Mouse (Mus musculus): Measurements from ENCODE around the gene Cntn2.

The Cntn2 gene

DNA sequence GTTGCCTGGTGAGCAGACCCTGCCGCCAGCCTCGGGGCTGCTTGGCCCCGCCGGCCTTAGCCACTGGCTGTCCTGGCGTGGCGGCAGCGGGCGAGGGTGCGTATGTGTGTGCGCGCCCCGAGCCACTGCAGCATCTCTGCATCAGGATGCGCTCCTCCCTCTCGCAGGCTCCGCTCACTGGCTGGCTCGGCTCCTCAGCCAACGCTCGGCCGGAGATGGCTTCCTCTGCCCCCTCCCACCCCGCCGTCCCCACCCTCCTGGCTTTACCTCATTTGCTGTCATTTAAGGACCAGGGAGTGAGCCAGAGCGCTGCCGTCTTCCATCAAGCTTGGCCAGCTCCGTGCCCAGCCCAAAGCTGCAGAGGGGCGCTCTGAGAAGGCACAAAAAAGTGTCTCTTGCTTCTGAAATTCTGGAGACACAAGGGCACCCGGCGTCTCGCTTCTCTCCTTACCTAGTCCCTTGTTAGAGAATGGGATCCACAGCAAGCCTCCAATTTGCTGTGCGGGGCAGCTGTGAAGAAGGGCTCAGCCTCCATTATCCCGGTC lies at the start of gene Cntn2:
Cntn2 (minus strand) TSS at position 495 of the 545 bp plus-strand sequence.
- no peak for DNase-seq

DNA sequence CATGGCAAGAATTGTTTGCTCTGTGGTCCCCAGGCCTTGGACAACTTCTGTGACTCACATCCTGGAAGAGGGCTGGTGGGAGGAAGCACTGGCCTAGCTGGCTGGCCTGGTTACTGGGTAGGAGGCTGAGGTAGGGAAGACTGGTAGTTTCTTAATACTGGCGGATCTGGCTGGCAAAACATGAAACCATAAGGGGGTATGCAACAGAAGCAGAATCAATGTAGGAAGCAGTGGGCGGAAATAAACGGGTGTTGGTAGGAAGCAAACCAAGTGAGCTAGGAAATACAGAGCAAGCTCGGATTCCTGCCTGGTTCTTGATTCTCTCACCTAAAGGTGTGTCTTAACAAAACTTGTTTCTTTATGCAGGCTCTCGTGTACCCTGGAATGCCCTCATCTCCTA lies 49.1 kb upstream of the Cntn2 start:
- DNase-seq: no peak

DNA sequence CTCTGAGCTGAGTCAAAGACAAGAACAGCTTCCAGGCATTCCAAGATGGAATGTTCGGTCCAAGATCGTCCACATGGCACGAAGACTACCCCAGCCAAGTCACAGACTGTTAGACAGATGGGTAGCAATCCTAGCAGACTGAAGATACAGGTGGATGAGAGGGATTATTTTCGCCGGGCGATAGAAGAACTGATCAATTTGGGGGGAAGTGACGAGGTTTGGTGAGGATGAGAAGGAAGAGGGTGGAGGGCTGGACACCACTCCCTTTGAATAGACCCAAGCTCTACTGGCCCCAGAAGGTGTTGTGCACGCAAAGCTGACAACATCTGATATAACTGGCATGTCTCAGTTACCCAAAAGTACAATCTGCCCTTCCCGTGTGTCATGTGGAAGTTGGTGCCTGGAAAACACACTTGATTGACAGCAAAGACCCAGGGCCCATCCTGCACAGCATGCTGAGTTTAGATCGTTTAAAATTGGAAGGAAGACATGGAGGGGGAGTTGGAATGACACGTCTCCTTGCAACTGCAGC lies 48.4 kb upstream of the Cntn2 start:
- DNase-seq: no peak

DNA sequence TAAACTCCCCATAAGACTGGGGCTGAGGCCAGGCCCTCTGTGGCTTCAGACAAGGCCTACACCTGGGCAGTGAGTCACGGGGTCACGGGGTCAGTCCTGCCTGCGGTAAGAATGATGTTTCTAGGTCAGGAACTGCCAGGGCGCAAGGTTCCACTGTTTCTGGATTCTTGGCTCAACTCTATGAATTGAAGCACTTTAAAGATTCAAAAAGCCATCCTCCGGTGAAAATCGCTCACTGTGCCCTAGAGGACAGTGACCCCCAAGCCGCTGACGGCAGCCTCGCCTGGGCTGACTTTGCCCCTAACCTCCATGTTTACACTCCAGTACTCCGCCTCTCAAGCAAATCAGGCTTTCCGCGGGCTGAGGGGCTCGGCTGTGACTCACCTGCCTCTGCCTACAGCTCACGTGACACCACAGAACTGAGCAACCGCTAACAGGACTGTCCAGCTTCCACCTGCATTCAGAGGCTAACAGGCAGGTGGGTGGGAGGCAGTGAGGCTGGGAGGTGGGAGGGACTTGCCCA lies 43.7 kb upstream of the Cntn2 start:
- no peak for DNase-seq

DNA sequence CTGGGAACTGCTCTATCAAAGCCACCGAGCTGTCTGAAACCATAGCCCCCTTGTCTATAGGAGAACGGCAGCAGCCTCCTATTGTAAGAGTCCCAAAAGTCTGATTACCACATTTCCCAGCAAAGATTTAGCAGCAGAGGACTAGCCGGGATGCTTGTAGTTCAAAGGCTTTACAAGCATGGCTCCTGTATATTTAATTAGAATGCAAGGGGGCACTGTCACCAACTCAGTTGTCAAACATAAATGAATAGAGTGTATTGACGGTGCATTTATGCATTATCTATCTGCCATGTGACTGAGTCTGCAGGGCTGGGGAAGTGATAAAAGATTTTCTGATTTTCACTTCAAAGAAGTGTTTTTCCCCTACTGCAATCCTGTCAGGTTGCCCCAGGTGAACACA lies 42.3 kb upstream of the Cntn2 start:
- no peak for DNase-seq

DNA sequence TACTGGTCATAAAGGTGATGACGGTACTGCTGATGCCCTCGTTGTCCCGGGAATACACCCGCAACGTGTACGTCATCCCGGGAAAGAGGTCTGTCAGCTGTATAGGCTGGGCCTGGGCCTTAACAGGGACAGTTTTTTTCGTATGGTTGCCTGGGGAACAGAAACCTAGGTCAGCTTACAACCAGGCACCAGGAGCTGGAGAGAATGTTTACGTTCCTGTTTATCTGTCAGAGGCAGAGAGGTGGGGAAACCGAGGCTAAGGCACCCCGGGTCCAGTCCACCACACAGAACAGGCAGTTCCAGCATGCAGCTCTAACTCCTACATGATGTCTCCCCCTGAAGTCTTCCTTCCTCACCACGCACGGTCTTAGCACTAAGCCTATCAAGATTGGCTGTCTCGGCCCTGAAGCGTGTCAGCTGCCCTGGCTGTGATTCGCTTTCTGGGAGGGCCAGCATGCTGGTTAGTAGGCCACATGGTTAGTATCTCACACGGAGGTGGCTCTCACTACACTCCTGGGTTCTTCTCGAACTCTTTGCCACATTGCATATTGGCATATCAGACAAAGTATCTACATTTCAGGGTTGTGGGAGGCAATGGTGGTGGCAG lies 40.0 kb upstream of the Cntn2 start:
- DNase-seq: no peak

DNA sequence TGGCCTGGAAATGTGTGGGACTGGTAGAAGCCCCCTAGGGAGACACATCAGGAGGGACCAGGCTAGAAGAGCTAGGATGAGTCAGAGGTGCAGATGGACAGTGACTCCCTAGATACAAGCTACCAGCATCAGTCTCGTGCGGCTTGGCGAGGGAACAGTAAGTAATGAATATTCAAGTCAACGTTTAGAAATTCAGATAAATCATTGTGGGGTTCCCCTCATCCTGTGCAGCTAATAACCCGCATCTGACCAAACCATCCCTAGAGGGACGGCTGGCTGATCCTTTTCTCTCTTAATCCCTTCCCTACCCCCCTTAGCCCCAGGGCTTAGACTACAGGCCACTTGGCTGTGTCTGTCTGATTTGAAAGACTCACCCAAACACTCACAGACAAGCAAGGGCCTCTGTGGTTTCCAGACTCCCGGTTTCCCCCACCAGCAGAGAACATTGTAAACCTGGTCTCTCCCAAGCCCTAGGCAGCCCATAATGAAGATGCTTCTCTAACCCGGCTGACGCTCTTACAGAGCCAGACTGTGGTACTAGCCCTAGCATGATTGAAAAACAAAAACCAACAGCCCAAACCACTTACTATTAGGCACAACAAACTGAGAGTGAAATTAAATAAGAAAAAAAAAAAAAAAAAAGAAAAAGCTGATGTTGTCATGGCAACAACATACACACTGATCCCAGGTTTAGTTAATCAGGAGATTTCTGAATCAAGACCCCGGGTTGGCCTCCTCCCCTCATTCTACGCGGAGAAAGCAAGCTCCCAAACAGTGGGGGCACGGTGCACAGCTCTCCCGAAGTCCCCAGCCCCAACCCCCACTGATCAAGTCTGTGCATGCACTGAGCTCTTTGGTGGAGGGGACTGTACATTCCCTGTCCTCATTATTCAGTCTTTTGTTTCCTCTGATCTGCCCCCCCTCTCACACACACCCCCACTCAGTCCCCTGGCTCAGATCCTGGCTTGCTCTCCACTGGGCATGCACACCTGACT lies 39.1 kb upstream of the Cntn2 start:
- DNase-seq: no peak

DNA sequence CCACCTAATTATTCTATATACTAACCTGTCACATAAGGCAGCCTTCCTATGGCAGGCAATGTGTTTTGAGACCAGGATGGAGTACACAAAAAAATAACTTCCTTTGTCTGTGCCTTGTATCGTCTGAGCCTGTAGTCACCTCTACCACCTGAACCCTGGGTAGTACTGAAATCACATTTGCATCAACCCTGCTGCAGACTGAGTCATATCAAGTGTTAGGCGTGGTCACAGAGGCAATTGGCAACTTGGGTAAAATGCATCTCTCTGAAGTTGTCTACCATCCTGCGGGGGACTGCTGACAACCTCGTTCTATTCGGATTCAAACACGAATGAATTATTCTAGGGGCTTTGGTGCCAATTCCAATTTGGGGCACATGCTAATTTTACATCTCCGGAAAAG lies 37.0 kb upstream of the Cntn2 start:
- DNase-seq: no peak

DNA sequence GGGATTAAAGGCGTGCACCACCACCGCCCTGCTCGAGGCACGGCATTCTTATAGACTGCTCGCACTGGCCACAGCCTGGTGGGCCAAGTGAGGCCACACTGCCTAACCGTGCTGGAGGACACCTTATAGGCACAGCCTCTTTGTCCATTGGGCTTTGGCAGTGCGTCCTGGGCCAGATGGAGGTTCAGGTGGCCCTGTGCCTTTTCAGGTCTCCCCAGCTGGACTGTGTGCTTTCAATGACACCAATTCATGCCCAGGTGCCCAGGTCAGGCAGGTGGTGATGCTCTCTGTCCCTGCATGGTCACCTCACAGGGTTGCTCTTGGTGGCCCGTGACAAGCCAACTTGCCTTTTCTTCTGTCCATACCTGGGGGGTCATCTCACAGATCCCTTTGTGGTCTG lies 33.8 kb upstream of the Cntn2 start:
- DNase-seq: no peak

DNA sequence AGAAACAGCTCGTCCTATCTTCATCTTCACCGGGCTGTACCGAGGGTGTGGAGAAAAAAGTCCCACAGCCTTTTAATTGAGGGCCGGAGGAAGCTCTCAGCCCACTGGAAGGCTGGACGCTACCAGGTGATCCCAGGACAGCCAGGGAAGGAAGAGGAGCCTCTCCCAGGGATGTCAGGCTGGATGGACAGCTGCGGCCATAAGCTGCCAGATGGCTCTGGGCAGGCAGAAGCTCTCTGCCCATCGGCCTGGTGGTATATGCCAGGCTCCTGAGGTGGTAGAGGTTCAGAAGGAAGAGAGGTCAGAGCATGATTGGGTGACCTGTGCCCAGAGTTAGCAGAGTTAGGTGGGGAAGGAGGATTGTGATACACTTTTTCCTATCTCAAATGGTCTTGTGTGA lies 29.8 kb upstream of the Cntn2 start:
- DNase-seq: no peak

DNA sequence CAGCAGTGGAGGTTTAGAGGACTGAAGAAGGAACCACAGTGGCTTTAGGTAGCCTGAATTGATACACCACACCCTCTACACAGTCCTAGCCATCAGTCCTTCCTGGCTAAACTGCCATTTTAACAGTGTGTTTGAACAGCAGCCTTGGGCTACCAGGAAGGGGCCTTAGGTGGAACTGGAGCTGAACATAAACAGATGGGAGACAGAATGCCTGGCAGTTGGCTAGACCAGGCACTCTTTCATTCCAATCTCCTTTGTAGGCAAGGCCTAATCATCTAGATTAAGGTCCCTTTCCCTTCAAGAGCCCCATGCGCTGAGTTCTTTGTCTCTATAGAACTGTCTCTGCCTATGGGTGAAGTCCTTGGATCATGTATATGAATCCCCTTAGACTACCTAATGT lies 28.6 kb upstream of the Cntn2 start:
- DNase-seq: no peak

DNA sequence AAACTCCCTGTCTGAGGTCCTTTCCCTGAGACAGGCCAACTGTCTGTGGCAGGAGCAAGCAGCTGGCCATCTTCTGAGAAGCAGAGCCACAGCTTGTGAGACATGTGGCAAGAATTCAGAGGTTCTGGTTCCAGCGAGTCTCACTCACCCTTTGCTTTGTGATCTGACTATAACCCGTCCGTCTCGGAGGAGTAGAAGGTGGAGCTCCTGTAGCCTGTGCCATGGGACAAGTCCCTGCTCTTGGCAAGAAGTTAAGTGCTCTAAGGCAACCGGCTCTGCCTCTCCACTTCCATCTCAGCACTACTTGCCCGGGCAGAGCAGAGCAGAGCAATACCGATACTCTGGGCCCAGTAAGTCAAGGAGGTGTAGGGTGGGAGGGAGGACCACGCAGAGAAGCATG lies 27.9 kb upstream of the Cntn2 start:
- no peak for DNase-seq

DNA sequence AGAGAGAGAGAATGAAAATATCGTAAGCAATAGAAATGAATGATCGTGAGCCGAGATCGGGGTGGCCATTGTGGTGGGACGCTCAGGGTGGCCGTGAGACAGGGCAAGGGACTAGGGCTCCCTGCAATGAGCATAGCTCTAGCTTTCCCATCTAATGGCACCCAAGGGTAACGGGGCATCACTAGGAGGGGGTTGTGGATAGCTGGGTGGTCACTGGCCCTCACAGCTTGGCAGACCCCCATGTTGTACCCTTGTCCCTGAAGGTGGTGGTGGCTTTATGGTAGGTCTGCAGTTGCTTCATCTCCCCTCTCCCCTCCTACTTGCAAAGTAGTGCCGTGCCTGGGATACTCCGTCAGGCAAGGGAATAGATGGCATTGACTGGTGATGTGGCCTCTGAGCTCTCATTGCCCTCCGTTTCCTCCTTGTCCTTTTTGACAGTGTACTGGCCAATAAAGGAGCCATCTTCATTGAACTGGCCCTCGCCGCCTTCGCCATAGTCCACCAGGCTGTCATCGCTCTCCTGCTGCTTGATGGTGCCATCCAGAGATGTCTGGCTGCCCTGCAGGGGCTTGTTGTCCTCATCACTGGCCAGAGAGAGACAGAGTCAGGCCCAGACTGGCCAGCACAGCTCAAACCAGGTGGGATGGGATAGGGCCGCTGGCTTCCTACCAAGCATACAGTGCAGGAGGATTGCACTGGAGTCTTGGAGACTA lies 27.2 kb upstream of the Cntn2 start:
- no peak for DNase-seq

DNA sequence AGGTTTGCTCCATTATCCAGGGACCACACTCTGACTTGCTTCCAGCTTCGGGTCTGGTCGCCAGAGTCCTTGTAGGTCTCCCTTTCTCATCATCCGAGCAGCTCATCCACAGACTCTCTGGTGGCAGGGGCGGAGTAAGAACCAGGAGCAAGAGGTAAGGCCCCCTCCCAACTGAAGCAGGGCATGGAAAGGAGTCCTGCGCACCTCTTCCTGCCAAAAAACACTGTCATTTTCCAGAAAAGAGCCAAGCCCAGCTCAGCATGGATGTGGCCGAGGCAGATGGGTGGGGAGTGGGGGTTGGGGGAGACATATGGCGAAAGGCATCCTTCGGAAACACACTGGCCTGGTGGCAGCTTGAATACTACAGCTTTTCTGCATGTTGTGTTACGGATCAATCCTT lies 26.5 kb upstream of the Cntn2 start:
- DNase-seq: no peak

DNA sequence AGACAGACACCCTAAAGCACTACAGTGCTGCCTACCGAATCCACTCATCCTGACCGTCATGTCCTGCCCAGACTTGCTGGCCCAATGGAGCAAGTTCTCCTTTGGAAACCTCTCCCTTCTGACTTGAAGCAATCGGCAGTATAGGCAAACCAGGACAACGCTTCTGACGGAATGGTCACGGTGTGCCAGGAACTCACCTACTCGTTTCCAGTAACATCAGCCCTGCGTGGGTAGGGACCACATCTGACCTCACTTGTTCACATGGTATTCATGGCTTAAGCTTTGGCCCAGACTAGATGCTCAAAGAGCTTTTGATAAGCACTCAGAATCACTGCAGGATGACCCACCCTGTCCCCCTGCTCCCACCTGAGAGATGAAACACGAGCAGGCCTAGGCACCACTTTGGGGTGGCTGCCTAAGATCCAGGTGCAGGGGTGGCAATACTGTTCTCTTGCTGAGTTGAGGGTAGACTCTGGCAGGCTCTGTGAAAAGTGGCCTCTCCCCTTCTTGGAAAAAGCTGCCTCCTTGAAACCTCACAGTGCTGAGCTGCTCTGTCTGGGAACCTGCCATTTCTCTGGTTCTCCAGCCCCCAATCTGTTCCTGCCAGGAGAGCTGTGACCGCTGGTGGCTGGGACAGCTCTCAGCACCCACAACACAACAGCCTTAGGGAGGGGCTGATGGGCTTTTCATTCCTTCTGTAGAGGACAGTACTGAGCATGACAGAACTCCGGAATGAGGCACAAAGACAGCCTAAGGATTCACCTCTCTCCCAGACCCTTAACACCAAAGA lies 24.5 kb upstream of the Cntn2 start:
- DNase-seq: no peak

DNA sequence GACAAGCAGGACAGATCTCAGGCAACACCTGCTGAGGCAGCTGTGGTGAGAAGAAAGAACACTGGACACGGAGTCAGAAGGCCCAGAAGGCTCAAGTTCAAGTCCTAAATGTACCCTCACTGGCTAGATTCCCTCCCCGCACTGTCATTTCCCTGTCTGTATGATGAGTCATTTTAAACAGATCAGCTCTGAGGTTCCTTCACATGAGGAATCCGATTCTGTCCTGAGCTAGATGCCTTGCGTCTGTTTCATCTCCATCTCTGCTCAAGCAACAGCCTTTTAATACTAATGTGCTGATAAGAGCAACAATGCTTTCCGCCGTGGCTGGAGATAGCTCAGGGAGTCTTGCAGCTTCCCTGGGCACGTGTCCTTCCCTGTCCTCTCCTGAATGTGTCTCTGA lies 22.7 kb upstream of the Cntn2 start:
- DNase-seq: no peak

DNA sequence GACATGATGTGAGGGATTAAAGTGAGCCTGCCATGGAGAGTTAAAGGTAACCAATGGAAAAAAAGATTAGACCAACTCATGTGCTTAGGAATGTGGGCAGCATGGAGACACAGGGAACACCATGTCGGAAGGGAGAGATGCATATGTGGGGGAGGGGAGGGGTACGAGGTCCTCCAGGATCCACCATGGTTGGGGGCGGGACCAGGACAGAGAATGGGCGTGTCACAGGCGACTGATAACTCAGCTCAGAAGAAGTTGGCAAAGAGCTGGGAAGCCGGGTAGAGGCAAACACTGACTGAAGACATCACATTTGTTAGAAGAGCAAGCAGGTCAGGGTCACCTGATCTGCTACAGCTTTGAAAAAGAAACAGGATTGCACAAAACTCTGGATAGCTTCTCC lies 21.9 kb upstream of the Cntn2 start:
- DNase-seq: no peak

DNA sequence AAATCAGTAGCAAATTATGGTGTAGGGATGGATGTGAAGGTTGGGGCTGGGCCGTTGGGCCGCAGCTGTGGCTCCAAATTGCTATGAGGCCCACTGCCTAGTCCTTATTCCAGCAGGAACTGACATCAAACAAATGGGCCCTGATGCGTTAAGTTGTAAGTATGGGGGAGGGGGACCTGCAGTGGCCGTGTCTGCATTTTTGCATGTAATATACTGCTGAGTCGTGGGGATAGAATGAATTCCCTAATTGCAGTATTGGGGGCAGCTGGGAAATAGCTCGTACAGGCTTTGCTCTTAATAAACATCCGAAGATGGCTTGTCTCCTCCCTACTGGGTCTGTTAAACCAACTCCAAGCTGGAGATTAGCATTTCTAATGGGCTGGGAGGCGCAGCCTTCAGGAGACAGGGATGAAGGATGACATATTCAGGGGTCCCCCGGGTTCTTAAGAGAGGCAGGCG lies 19.3 kb upstream of the Cntn2 start:
- DNase-seq: no peak

DNA sequence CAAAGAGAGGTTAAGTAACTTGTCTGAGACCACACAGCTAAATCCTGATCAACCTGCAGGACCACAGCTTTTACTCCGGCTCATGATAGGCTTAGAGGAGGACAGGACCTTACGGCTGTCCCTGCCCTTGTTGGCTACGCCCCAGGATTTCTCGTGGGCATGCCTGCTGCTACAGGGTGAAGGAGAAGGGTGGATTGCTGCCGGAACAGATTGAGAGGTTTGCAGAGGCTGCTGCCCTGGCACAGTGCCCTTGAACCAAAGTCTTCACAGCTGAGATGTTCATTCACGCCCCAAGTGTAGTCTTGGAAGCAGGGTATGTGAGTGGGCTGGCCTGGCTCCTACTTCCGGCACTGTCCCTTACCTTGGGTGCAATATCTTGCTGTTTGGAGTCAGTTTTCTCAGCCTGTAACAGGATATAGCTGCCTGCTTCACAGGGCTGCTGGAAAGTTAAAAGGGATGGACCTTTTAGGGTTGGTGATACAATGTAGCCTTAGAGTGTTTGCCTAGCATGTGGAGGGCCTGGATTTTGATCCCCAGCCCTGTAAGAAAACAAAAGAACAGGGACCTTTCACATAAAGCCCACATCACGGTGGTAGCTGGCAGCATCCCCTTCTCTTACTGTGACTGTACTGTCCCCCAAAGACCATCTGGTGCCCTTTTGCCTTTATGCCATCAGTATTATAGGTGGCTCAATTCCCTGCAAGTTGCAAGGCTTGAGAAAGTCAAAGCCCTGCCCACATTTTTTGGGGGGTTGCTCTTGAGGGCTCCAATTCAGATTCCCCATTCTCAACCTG lies 18.0 kb upstream of the Cntn2 start:
- no peak for DNase-seq

DNA sequence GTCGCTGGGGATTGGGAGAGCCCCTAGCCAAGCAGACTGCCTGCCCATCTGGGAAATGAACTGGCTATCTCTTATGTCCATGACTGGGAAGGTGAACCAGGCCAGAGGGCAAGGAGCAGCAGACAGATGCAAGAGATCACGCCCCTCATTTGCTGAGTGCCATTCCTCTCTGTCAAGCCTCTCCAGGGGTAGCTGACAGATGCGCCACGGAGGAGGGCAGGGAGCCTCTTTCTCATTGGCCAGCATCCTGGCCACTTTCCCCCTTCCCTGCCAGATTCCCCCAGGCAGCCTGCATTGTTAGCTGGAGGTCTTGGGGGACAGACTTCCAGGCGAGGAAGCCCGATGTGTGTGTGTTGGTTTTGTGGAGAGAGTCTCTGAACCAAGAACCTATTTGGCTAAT lies 16.0 kb upstream of the Cntn2 start:
- DNase-seq: no peak

Measured in thymus, postnatal 36 days (tissue).